Mouse (Mus musculus) heart, postnatal 0 days (tissue): ENCODE results near the gene Alg9. TPM values are rescaled to one million over a fixed set of nuclear protein-coding genes. Genes with fewer than 3 reads are reported as not detected.

ENCODE experiments used
- ATAC-seq: fragments of 200-750 bp; cut with Nextera tagmentation; 2 replicates; pipeline ENCODE4 v1.8.0; 2017; ENCODE audit warnings: low read depth, moderate number of reproducible peaks, moderate library complexity; ENCODE audit not compliant: insufficient read depth
- DNase-seq: peaks from one replicate; pipeline ENCODE4 v3.0.0-alpha.2; 2016; ENCODE audit warnings: low spot score
- H3K27ac ChIP-seq: fragments of 300-500 bp; sonication (generic); 2 replicates; pipeline ENCODE4 v1.5.1; 2014; ENCODE audit warnings: low read depth, mild to moderate bottlenecking
- H3K27me3 ChIP-seq: fragments of 300-500 bp; sonication (generic); 2 replicates; pipeline ENCODE4 v1.6.1; 2014; ENCODE audit warnings: low read length, mixed read lengths; ENCODE audit not compliant: control insufficient read depth, insufficient read depth
- H3K36me3 ChIP-seq: fragments of 300-500 bp; sonication (generic); replicated peaks from 2 replicates; pipeline ENCODE4 v1.6.1; 2014; ENCODE audit warnings: low read length, mixed read lengths; ENCODE audit not compliant: control insufficient read depth, insufficient read depth
- H3K4me1 ChIP-seq: fragments of 300-500 bp; sonication (generic); 2 replicates; pipeline ENCODE4 v1.6.1; 2014; ENCODE audit warnings: antibody characterized with exemption; ENCODE audit not compliant: control insufficient read depth, insufficient read depth
- H3K4me2 ChIP-seq: fragments of 300-500 bp; sonication (generic); 2 replicates; pipeline ENCODE4 v1.6.1; 2014; ENCODE audit warnings: low read depth, mild to moderate bottlenecking, low read length, moderate library complexity
- H3K4me3 ChIP-seq: fragments of 300-500 bp; sonication (generic); 2 replicates; pipeline ENCODE4 v1.5.1; 2014; ENCODE audit warnings: low read depth, low read length
- H3K9ac ChIP-seq: fragments of 300-500 bp; sonication (generic); replicated peaks from 2 replicates; pipeline ENCODE4 v1.6.1; 2014; ENCODE audit warnings: low read depth, low read length, mixed read lengths
- H3K9me3 ChIP-seq: fragments of 300-500 bp; sonication (generic); replicated peaks from 2 replicates; pipeline ENCODE4 v1.6.1; 2016; ENCODE audit warnings: low read length; ENCODE audit not compliant: control insufficient read depth
- CTCF ChIP-seq: IDR thresholded peaks from 2 replicates; pipeline ENCODE4 v1.5.1; 2016; ENCODE audit warnings: antibody characterized with exemption, control low read depth, low read depth
- EP300 ChIP-seq: IDR thresholded peaks from 2 replicates; pipeline ENCODE4 v1.6.1; 2016; ENCODE audit warnings: antibody characterized with exemption, low read depth
- WGBS: fragments of 180-500 bp; shearing (Covaris S2); extraction: QIAGEN DNeasy Blood & Tissue Kit; methylation state at CpG from one replicate; pipeline ENCODE4 v1.1.7; 2014; 5-methylcytosine and 5-hydroxymethylcytosine counted together
- polyA plus RNA-seq: library from polyadenylated mRNA; unstranded; fragments of >200 nt; fragmentation: Nextera tagmentation; extraction: Ambion mirVana; gene quantifications from 2 replicates; pipeline ENCODE4 v1.2.1, GENCODE M21; 2015
- total RNA-seq: library from RNA; depleted of rRNA; stranded (reverse); fragments of >200 nt; gene quantifications from 2 replicates; pipeline ENCODE4 v1.2.3, GENCODE M21; 2014; ENCODE audit warnings: low replicate concordance

Gene Alg9
- total and polyA plus RNA-seq, 2 experiments from 2014 or later = 11.4 to 23.9 TPM

- no peaks in the 10 kb centered on the region for H3K9me3 ChIP-seq
- no peaks in the 10 kb centered on the region for H3K36me3 ChIP-seq
- ATAC-seq = peak; percentile 40
- peak overlapping the region; percentile 45 for H3K4me2 ChIP-seq
- no peak overlapping the region for H3K27ac ChIP-seq
- H3K9ac ChIP-seq = no peak overlapping the region
- no peak overlapping the region for H3K4me3 ChIP-seq
- WGBS = 11% methylated on average over 11 of the region's 11 CpGs
- no peaks in the 10 kb centered on the region for H3K27me3 ChIP-seq
- peaks cover 11% of the 10 kb centered on the region for H3K4me1 ChIP-seq
- no peak for TF ChIP-seq CTCF
- no peak for TF ChIP-seq EP300
- no peak for DNase-seq
These were observed 75.5 kb downstream of the Alg9 start for GRCm38 (mm10) chr9:50850271-50850670.

GRCm38 (mm10) chr9:50850713-50851112 lies 75.9 kb downstream of the Alg9 start:
- WGBS = 24% methylated on average over 8 of the region's 8 CpGs
- H3K27me3 ChIP-seq = no peaks in the 10 kb centered on the region
- H3K27ac ChIP-seq = no peak overlapping the region
- H3K4me1 ChIP-seq = peaks cover 11% of the 10 kb centered on the region
- no peaks in the 10 kb centered on the region for H3K9me3 ChIP-seq
- DNase-seq (peak; percentile 36), ATAC-seq (no peak)
- TF ChIP-seq EP300 (no peak), CTCF (no peak)
- H3K4me3 ChIP-seq = 0 out of 2 replicates have a peak overlapping the region, but pooled peaks have one; percentile 3
- no peaks in the 10 kb centered on the region for H3K36me3 ChIP-seq
- H3K4me2 ChIP-seq = peak overlapping the region; percentile 45
- no peak overlapping the region for H3K9ac ChIP-seq

GRCm38 (mm10) chr9:50852634-50853349 lies 78.0 kb downstream of the Alg9 start:
- Histone ChIP-seq H3K36me3 (no peaks in the 10 kb centered on the region), H3K27ac (no peak overlapping the region), H3K4me2 (peak overlapping the region; percentile 50)

GRCm38 (mm10) chr9:50854376-50854775 lies 79.6 kb downstream of the Alg9 start:
- Histone ChIP-seq H3K4me2 (no peak overlapping the region), H3K9me3 (no peaks in the 10 kb centered on the region), H3K36me3 (peaks cover 3% of the 10 kb centered on the region), H3K4me3 (no peak overlapping the region), H3K9ac (no peak overlapping the region), H3K4me1 (peaks cover 25% of the 10 kb centered on the region), H3K27ac (no peak overlapping the region), H3K27me3 (no peaks in the 10 kb centered on the region)
- ATAC-seq (no peak), DNase-seq (no peak)
- TF ChIP-seq CTCF (no peak), EP300 (no peak)
- 73% methylated on average over 8 of the region's 8 CpGs for WGBS

More at GRCm38 (mm10) chr9:50852634-50853349, 78.0 kb downstream of the Alg9 start:
- TF ChIP-seq EP300 (no peak), CTCF (no peak)
- Histone ChIP-seq H3K4me1 (peaks cover 21% of the 10 kb centered on the region), H3K9me3 (no peaks in the 10 kb centered on the region), H3K27me3 (no peaks in the 10 kb centered on the region), H3K4me3 (no peak overlapping the region), H3K9ac (no peak overlapping the region)
- WGBS = 33% methylated on average over 17 of the region's 17 CpGs
- DNase-seq (no peak), ATAC-seq (no peak)

GRCm38 (mm10) chr9:50855133-50855766 lies 80.4 kb downstream of the Alg9 start:
- Histone ChIP-seq H3K4me1 (peaks cover 25% of the 10 kb centered on the region), H3K9ac (no peak overlapping the region), H3K27ac (no peak overlapping the region), H3K9me3 (no peaks in the 10 kb centered on the region), H3K4me2 (no peak overlapping the region), H3K4me3 (no peak overlapping the region), H3K27me3 (no peaks in the 10 kb centered on the region), H3K36me3 (peaks cover 11% of the 10 kb centered on the region)
- TF ChIP-seq CTCF (no peak), EP300 (no peak)
- 92% methylated on average over 5 of the region's 5 CpGs for WGBS
- ATAC-seq = no peak
- DNase-seq = no peak
